Mouse (Mus musculus) right cerebral cortex, postnatal 4 days (tissue): ENCODE data around the gene Rims1.
A peak's percentile ranks its signal among the peaks of the same experiment; 100 is the strongest.

Experiments
- DNase-seq: peaks from one replicate; pipeline ENCODE4 v3.0.0-alpha.2; 2022

Rims1 gene

DNA sequence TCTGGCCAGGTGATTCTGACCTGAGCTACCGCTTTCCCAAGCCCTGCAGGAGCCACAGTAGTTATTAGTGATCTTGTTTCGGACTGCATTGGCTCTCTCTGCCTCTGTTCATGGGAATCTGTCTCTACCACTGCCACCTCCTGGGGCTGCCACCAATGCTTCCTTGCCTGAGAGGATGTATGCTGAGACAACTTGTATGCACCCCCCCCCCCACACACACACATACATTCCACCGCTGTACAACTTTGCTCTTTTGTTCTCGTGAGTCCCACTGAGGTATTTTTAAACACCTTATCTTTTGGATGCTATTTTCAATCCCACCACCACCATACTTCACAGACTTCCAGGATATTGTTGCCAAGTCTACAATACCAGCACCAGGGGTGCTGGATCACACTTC, 122.3 kb downstream of the Rims1 start:
- no peak for DNase-seq

DNA sequence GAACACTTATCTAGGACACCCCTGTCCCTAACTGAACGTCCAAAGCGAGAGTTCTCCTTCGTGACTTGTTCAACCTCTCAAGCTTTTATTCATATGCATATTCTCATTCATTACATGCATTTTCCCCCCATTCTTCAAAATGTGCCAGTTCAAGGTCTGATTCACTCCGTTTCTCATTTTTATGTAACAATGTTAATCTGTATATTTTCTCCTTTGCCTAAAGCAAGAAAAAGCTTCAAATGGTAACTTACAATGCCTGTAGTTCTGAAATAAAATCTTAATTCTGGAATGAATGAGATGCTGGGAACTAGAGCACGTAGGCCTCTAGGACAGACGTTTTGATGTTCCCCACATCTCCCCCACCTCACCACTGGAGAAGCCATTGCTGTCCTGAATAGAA, 141.6 kb downstream of the Rims1 start:
- no peak for DNase-seq

DNA sequence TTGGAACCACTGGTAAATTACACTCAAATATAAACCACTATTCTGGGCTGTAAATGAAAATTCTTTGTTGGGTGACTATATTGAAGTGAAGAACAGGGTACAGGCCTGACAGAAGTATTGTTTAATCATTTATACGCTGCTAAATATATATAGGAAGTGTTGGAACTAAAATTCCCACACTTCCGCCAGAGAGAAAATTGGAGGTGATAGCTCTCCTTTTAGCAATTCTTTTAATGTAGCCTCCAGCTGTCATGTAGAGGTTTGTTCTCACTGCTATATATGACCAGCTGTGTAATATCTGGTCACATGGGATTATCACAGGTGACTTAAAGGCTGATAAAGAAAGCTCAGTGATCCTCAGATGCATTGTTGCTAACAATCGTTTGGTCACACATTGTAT, 144.0 kb downstream of the Rims1 start:
- no peak for DNase-seq

DNA sequence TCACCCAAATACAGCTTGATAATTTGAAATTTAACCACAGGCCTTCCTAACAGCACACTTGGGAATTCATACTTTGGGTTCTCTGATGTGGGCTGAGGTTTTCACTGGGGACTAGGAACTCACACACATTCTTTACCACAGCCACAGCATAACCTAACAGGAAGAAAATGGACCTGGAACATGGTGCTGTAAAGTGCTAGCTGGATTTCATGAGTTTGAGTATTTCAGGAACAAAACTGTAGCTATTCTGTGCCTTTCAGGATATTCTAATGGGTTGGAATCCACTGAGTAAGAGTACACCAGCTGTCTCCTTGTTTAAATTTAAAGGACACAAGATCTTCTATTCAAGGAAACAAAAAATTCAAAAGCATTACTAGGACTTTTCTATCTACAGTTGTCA, 149.8 kb downstream of the Rims1 start:
- no peak for DNase-seq

DNA sequence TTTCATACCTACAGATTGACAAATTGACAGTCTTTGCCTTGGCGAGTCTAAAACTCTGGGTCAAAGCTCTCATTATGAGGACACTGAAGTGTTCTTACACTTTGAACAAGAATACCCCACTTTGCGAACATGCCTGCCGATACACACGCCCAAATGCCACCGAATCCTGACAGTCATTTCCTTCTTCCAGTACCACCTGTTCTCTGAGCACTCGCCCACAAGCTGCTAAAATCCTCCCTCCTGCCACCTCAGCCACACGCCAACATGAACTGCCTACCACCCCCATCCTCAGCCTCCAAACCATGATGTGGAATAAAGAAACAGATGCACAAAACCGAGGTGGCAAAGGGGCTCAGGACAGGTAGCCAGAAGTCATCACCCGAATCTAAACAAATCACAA, 150.9 kb downstream of the Rims1 start:
- no peak for DNase-seq

DNA sequence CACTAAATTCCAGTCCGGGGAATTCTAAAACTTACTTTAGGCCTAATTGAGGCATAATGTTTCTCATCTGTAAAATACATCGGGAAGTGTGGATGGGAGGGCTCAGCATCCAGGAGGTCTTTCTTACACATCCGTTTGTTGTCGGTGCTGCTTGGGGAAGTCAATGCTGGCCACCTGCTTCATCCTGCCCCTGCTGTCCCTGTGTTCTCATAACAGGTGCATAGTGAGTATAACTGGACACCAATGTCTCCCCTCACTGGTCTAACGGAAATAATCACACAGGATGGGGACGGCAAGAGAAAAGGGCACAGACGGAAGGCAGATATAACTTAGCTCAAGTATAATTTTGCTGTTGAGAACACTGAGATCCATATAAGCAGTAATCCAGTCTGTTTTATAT, 155.2 kb downstream of the Rims1 start:
- DNase-seq = no peak

DNA sequence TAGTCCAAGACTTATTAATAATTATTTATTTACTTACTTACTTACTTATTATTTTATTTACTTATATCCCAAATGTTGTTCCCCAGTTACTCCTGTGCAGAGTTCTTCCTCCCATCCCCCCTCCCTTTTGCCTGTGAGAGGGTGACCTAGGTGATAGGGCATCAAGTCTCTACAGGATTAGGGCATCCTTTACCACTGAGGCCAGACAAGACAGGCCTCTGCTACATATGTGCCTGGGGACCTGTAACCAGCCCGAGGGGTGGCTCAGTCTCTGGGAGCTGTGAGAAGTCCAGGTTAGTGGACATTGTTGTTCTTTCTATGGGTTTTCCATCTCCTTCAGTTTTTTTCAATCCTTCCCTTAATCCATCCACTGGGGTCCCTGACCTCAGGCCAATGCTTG, 156.4 kb downstream of the Rims1 start:
- DNase-seq = no peak

DNA sequence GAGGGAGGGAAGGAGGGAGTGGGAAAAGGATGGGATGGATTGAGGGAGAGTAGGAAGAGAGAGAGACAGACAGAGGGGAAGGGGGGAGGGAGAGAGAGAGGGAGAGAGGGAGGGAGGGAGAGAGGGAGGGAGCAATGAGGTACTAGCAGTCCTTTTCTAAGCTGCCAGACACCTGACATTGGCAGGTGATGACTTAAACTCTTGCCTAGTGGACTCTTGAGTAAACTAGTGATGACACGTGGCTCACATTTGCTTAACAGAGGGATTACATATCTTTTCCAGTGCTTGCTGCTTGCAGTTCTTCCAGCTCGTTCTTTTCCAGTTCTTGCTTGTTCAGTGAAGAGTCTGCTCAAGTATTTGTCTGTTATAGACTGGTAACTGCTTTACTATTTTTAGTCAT, 160.5 kb downstream of the Rims1 start:
- no peak for DNase-seq

DNA sequence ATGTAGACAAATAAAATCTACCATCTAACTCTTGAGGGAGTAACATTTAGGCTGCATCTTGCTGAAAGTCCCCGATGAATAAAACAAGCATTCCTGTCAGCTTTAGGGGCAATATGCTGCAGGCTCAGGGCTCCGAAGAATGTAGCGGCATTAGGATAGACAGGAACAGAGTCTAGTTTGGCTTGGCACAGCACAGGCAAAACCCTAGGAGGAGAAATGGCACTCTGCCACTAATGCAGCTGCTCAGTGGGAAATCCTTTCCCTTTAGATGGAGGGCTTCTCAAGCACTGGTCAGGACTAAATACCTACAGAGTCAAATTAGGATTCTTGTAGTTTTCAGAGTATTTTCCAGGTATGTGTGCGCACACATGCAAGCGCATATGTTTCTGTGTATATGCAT, 165.2 kb downstream of the Rims1 start:
- no peak for DNase-seq

DNA sequence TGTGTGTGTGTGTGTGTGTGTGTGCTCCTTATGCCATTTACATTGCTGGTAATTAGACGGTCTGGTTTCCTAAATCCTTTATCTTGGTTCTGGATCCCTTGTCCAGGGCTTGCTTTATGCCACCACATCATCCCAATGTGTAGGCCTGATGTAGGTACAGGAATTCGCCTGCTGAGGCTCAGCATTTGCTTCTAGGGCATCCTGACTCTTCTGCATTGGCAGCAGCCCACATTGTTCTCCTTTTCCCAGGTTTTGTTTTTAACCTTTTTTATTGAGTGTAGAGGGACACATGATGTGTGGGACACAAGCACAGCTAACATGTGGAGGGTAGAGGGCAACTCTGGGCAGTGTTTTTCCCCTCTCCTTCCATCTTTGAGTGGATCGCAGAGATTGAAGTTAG, 166.1 kb downstream of the Rims1 start:
- DNase-seq = no peak

DNA sequence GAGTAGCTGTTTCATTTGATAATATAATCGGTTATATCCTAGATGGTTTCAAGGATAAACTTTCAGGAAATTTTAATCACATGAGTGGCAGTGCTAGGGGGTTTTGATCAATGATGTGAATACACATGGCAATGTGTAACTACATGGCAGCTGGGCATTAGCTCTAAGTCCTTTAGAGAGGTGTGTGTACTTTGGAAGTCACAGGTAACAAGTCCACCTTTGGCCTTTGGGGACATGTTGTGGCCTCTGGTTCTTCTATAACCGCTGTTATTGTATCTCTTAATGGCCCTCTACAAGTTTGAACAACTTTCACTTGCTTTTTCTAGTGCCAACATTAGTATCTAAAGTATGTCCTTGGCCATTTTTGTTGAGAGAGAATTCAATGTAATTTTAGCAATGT, 171.9 kb downstream of the Rims1 start:
- no peak for DNase-seq

DNA sequence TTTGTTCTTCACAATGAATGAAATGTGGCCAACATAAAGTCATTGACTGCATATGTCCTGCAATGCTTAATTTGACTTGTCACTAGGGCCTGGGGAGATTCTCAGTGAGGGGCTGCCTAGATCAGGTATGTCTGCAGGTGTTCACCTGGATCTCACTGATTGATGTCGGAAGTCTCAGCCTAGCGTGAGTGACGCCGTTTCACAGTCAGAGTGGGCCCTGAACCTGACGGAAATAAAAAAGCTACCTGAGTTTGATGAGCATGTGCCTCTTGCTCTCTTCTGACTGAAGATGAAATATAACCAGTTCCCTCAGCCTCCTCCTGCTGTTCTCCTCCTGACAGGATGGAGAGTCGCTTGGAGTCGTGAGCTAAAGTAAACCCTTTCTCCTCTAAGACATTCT, 173.2 kb downstream of the Rims1 start:
- no peak for DNase-seq

DNA sequence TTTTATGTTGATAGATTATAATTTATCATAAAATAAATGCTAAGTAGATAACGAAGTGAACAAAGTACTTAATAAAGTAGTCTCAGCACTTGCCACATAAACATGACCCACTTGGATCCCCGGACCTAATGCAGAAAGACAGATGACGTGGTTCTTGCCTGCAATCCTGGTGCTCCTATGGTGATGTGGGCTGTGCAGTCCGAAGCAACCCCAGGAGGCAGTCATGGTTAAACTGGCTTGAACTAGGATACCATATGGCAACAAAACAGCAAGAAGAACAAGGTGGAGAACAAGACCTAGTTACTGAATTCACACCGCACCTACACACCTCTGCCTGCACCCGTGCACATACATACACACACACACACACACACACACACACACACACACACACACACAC, 173.8 kb downstream of the Rims1 start:
- DNase-seq = no peak

DNA sequence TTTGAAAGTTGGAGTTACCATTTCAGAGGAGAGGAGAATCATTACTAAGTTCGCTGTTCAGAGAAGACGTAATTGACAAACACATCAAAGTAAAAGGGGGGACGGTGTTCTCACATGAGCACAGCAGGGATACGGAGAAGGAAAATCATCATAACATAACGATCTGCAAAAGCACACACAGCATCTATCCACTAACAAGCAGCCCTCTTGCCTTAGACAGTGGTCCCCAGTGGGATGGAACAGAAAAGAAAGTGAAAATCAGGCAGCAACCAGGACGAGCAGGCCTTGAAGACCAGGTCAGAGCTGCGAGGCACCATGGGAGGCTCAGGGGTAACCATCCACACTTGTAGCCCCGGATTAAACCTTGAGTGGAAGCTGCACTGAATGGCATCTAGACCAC, 176.8 kb downstream of the Rims1 start:
- DNase-seq = no peak

DNA sequence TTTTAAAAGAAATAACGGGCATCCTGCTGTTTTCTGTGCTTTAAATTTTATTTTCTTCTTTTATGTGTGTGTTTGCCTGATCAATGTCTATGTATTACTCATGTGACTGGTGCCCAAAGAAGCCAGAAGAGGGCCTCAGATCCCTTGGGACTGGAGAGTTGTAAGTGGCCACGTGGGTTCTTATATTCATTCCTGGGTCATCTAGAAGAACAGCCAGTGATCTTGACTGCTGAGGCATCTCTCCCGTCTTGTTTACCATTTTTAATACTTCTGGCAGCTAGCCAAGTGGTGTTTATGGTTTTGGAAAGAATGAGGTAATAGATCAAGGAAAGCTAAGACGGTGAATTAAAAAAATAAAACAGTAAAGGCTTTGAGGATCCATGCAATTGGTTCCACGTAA, 178.8 kb downstream of the Rims1 start:
- DNase-seq = no peak

DNA sequence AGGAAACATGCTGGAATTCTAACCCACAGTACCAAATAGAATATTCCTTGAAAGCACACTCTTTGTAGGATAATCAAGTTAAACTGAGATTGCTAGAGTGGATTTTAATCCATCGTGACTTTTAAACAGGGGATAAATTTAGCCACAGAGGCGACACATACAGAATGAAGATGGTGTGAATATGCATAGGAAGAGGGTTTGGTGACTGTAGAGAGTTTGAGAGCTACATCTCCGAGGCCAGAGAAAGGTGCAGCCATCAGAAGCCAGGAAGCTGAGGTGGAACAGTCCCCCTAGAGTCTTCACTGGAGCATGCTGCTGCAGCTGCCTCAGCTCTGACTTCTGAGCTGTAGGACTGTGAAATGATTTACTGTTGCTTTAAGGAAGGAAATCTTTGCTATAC, 179.5 kb downstream of the Rims1 start:
- DNase-seq = no peak

DNA sequence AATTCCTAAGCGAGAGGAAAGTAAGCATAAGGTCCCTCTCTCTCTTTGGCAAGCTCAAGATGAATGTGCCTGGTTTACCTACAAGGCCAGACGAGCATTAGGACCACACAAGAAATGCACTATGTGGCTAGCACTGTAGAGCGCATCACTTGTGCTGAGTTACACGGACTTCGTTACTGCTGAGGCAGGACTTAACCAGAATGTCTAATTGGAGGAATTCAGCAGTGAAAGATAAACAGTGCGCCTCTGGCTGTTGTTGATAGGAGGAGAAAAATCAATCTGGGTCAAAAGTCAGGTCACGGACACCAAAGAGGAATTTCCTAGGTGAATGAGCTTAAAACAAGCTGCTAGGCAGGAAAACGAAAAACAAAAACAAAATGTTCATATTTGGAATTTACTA, 185.0 kb downstream of the Rims1 start:
- DNase-seq = no peak

DNA sequence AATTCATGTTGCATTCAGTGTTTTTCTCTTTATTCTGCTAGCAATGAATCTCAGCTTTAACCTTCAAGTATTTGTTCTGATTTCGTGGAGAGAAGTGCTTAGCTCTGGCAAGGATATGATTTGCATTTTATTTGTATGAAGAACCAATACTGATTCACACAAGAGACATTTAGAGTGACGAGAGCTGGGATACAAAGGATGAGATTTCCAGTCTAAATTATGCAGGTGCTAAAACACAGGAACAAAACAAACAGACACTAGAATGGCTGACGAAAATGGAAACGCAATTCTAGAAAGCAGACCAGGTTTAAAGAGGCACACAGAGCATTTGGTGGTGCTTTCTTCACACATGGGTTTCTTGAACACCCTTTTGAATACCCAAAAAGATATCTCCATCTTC, 190.2 kb downstream of the Rims1 start:
- DNase-seq = no peak

DNA sequence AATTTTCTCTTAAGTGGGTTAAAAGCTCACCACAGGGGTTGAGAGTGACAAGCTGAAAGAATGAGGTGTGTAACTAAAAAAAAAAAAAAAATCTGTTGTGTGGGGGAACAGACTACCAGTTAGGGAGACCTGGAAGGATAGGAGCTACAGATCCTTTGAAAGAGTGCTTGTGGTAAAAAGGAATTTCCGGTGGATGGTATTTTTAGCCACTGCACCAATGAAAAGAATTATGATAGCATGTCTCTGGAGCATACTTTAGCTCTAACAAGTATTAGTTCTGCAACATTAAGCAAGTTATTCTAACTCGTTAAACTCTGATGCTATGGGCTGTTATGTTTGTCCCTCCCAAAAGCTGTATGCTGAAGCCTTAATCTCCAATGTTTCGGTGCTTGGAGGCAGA, 192.2 kb downstream of the Rims1 start:
- DNase-seq = no peak

DNA sequence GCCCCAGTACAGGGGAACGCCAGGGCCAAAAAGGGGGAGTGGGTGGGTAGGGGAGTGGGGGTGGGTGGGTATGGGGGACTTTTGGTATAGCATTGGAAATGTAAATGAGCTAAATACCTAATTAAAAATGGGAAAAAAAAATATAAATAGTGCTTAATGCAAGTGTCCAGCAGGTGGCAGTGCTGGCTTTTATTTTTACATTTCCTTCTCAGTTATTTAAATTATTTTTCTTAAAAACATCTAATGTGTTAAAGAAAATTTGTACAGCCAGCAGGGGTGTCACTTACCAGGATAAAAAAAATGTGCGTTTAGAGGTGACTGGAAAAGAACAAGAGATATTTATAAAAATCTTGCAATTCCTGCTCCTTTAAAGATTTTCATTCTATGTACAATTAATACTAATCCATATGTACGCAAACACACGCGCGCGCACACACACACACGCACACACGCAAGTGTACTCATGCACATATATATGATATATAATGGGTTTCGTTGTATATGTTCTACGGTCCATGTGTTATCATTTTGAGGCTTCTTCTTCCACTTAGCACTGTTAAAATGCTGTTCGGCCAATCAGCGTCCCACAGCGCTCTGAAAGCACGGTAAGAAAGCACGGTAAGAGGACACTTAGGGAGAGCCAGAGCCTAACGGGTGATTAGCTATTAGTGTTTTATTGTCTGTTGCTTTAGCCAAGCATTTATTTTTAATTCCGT, 201.3 kb downstream of the Rims1 start:
- peak; percentile 64 for DNase-seq

DNA sequence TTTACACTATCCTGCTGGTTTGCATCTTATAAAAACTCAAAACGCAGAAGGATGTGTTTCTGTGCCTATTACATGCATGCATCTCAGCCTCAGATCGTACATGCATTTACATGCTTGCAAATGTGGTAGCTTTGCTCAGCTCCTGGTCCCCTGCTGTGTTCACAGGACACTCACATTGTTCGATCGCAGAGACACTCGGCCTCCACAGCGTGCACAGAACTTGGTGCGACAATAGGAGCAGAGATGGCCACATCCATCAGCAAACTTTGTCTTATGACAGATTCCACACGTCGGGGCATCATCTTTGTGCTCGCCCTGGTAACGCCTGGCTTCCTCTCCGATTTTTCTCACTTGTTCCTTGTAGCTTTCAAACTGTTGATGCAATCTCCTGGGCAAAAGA, 209.6 kb downstream of the Rims1 start:
- no peak for DNase-seq

DNA sequence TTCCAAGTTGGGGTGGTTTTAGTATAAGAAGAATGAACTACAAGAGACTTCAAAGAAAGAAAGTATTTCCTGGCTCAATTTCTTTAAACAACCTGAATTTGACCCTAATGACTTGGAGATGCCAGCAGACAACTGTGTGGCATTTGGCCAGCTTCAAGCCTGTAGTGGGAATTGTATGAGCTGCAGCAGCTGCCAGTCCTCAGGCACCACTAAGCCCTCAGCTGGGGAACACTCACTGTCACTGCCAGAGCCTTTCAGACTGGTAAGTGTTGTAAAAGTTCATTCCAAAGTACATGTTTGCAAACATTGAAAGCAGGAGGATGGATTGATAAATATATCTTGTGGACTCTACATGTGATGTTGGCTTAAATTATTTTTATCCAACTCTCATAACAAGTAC, 211.0 kb downstream of the Rims1 start:
- DNase-seq = no peak

DNA sequence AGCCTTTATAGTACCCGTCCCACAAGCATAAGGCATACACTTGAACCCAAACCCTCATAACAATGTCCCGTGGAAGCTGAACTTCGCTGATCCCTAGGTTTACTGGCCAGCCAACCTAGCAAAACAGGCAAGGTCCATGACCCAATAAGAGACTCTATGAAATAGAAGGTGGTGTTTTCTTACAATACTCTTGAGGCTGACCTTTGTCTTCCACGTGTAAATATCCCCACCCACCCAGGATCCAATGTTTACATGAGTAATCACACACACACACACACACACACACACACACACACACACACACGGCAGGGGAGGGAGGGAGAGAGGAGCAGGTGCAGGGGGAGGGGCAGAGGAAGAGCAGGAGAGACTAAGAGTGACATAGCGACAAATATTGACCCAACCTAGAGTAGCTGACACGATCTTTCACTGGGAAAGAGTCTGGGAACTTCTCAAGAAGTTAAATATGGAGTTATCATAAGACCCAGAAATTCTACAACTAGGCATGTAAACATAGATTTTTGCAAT, 217.9 kb downstream of the Rims1 start:
- DNase-seq = no peak

DNA sequence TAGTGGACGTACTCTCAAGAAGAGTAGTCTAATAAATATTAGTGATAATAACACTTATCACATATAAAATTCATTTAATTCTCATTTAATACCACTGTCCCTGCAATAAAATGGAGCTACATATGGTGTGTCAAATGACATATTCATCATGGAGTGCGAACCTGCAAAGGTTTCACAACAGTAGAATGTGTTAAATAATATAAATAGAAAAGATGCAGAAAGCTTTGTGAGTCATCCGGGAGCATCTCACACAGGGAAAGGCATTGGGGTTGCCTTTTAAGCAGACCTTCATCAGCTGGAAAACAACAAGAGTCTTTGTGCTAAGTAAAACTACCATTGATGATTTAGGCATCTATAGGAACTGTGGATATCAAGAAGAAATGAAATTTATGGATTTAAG, 220.2 kb downstream of the Rims1 start:
- DNase-seq = no peak

DNA sequence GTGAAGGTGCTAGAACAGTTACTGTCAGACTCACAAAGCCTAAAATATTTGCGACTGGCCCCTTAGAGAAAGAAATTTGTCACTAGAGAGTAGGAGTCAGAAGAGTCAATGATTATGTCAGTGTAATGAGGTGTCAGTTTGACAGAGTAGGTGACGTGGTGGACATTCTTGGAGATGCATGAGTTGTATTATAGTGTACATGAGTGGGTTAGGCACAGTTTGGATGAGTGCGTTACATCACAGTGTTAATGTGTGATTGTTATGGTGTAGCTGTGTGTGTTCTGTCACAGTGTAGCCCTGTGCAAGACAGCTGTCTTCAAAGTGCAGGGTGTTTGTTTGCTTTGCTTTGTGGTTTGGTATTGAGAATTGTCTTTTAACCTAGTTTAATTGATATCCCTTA, 226.3 kb downstream of the Rims1 start:
- DNase-seq = no peak

DNA sequence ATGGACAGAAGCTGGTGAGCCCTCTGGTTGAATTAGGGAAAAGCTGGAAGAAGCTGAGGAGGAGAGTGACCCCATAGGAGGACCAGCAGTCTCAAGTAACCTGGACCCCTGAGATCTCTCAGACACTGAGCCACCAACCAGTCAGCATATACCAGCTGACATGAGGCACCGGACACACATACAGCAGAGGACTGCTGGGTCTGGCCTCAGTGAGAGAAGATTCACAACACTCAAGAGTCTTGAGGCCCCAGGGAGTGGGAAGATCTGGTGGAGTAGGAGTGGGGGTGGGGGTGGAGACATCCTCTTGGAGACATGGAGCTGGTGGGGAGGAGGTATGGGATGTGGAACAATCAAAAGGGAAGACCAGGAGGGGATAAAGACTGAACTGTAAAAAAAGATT, 233.1 kb downstream of the Rims1 start:
- DNase-seq = no peak
